30 mouse cellular contexts compared by ENCODE assay signal in genomic region chr2:92657189-92657588, GRCm38 (mm10). TPM values are rescaled to one million over a fixed set of nuclear protein-coding genes. Genes with fewer than 3 reads are reported as not detected.
DNase-seq lines count a peak whose midpoint lies in the region; ATAC-seq and TF ChIP-seq lines count a peak whose summit lies in the region.
"Had no signal": no experiment of that assay in that cellular context is flagged by ENCODE, and none has a peak within 500 bp of the region (broad histone marks: within the 10 kb centered on the region; RNA-seq: fewer than 3 reads in every experiment).

No protein-coding gene starts in this region.

- no peaks in the 10 kb centered on the region for H3K4me1 ChIP-seq in hindbrain, postnatal 0 days (ENCODE audit: insufficient read depth, low read length)
- H3K4me1 ChIP-seq in hindbrain, embryonic 16.5 days (ENCODE audit: control insufficient read depth, insufficient read depth, low read depth, low read length), result no peaks in the 10 kb centered on the region; the same call in 1 of the 2 replicates
- H3K4me1 ChIP-seq: heart, embryonic 13.5 days; hindbrain, embryonic 15.5 days had no signal

- 77% methylated on average over 2 of the region's 2 CpGs for WGBS in hindbrain, postnatal 0 days
- 84% methylated on average over 2 of the region's 2 CpGs for WGBS in hindbrain, embryonic 16.5 days

- no peak overlapping the region for H3K9ac ChIP-seq in hindbrain, postnatal 0 days (replicated peaks; ENCODE audit: low read length)
- no peak overlapping the region for H3K9ac ChIP-seq in hindbrain, embryonic 16.5 days (ENCODE audit: low read depth, low read length)
- H3K9ac ChIP-seq: forebrain, postnatal 0 days; heart, embryonic 13.5 days; hindbrain, embryonic 15.5 days had no signal

- H3K27me3 ChIP-seq in hindbrain, postnatal 0 days (ENCODE audit: insufficient read depth, low read length), result no peaks in the 10 kb centered on the region
- H3K27me3 ChIP-seq in hindbrain, embryonic 16.5 days (replicated peaks; ENCODE audit: control insufficient read depth, insufficient read depth, low read length), result no peaks in the 10 kb centered on the region
- H3K27me3 ChIP-seq: heart, embryonic 13.5 days; hindbrain, embryonic 15.5 days had no signal

- H3K9me3 ChIP-seq in hindbrain, postnatal 0 days (ENCODE audit: low read length), result no peaks in the 10 kb centered on the region
- no peaks in the 10 kb centered on the region for H3K9me3 ChIP-seq in hindbrain, embryonic 16.5 days (ENCODE audit: control insufficient read depth, low read length)
- H3K9me3 ChIP-seq: forebrain, embryonic 10.5 days; heart, embryonic 10.5 days; heart, embryonic 13.5 days; hindbrain, embryonic 15.5 days had no signal

- no peak for TF ChIP-seq CTCF in hindbrain, postnatal 0 days (IDR thresholded peaks at IDR 0.05; ENCODE audit: low read depth)
- TF ChIP-seq CTCF in brain, embryonic 14.5 days (IDR thresholded peaks at IDR 0.05; ENCODE audit: borderline replicate concordance, extremely low read depth, insufficient read depth, insufficient read length), result no peak

- no peak overlapping the region for H3K4me2 ChIP-seq in hindbrain, postnatal 0 days (ENCODE audit: low read depth, low read length)
- H3K4me2 ChIP-seq in hindbrain, embryonic 16.5 days (ENCODE audit: low read length), result no peak overlapping the region
- H3K4me2 ChIP-seq: heart, embryonic 13.5 days; hindbrain, embryonic 15.5 days had no signal

- intact Hi-C loops in left cerebral cortex, postnatal 4 days (cut with DNase I), result no loop called here

- peak; percentile 8 for DNase-seq in hindbrain, postnatal 0 days (ENCODE audit: low spot score)
- DNase-seq in retina, postnatal 1 day, result peak; percentile 48
- no peak for DNase-seq in retina, embryonic 14.5 days (ENCODE audit: low spot score)
- peak; percentile 57 for DNase-seq in R1 (ENCODE audit: low read depth, low spot score)
- DNase-seq in brain, embryonic 14.5 days (ENCODE audit: low read depth), result peak; percentile 37
- no peak for DNase-seq in adrenal gland, adult 18-20 months (ENCODE audit: low spot score in 2 of 2)
- no peak for DNase-seq in left cerebral cortex, postnatal 4 days
- DNase-seq: adrenal gland, postnatal 10 days; B cell, adult 2 months; cerebellum, adult 18-20 months; cerebellum, adult 9-10 months; cerebellum, postnatal 14 days; forebrain, postnatal 0 days; gastrocnemius, postnatal 10 days; gastrocnemius, postnatal 36 days; heart, adult 2 months; heart, postnatal 14 days; heart, postnatal 4 days; kidney, adult 18-20 months had no signal

- 0 out of 2 replicates have a peak, but pooled peaks have one; percentile 27 for ATAC-seq in hindbrain, postnatal 0 days
- no peak for ATAC-seq in hindbrain, embryonic 16.5 days
- ATAC-seq: activated CD4-positive, CD25-positive, alpha-beta regulatory T cell, adult 4 months; forebrain, embryonic 14.5 days; forebrain, postnatal 0 days; inflammation-experienced regulatory T-cells, adult 6 months; intestine, embryonic 16.5 days; Patski had no signal

- no peak for TF ChIP-seq POLR2A in brain, embryonic 14.5 days (IDR thresholded peaks at IDR 0.05; ENCODE audit: borderline replicate concordance, extremely low read depth, insufficient read depth, insufficient read length, poor library complexity, severe bottlenecking)

- no peak overlapping the region for H3K27ac ChIP-seq in hindbrain, postnatal 0 days
- no peak overlapping the region for H3K27ac ChIP-seq in hindbrain, embryonic 16.5 days (ENCODE audit: low read depth, low read length)
- H3K27ac ChIP-seq: heart, adult 2 months; heart, embryonic 10.5 days; heart, embryonic 13.5 days; hindbrain, embryonic 15.5 days had no signal

- no peaks in the 10 kb centered on the region for H3K36me3 ChIP-seq in hindbrain, postnatal 0 days (ENCODE audit: insufficient read depth, low read length)
- H3K36me3 ChIP-seq in hindbrain, embryonic 16.5 days (ENCODE audit: control insufficient read depth, insufficient read depth, low read length), result no peaks in the 10 kb centered on the region
- H3K36me3 ChIP-seq: forebrain, embryonic 10.5 days; heart, embryonic 10.5 days; heart, embryonic 13.5 days; hindbrain, embryonic 15.5 days had no signal

- H3K4me3 ChIP-seq in hindbrain, postnatal 0 days (ENCODE audit: low read length), result no peak overlapping the region
- H3K4me3 ChIP-seq in hindbrain, embryonic 16.5 days (ENCODE audit: low read length), result no peak overlapping the region
- H3K4me3 ChIP-seq: forebrain, embryonic 10.5 days; heart, adult 2 months; heart, embryonic 10.5 days; heart, embryonic 13.5 days; hindbrain, embryonic 15.5 days had no signal

RNA-seq across cellular contexts. Expression of gene Chst1, which starts 57.7 kb away (rescaled TPM):
- 34.9 and 49.2 TPM in 2 replicates for total RNA-seq in hindbrain, postnatal 0 days (2014; rRNA removed)
- 23.2 and 24.4 TPM in 2 replicates for polyA plus RNA-seq in hindbrain, postnatal 0 days (2015; fragmentation: Nextera tagmentation; extraction: Ambion mirVana)
- polyA plus RNA-seq in hindbrain, embryonic 16.5 days (2015; fragmentation: Nextera tagmentation; extraction: Ambion mirVana), result 31.9 and 33.2 TPM in 2 replicates
- polyA plus RNA-seq in brain, embryonic 14.5 days (2012; rRNA removed), result 59.4 and 61.6 TPM in 2 replicates
- total RNA-seq in adrenal gland, adult 18-20 months (2021), result 10 to 100 TPM; 13.2 to 20.4 TPM
- 10 to 100 TPM; 68.4 to 80.7 TPM for total RNA-seq in left cerebral cortex, postnatal 4 days (2021)
- total RNA-seq: granulocyte monocyte progenitor cell, adult 5-6 weeks had no signal
- polyA plus RNA-seq: inflammation-experienced regulatory T-cells, adult 6 months had no signal

Comparison
In these comparisons a context has a peak if more than half of its experiments do, and no peak if none do; other contexts are left out.
1. DNase-seq: peak in hindbrain, postnatal 0 days (single experiment), retina, postnatal 1 day (single experiment), R1 (single experiment) and brain, embryonic 14.5 days (single experiment); none in retina, embryonic 14.5 days (single experiment), adrenal gland, adult 18-20 months (0 of 2) and left cerebral cortex, postnatal 4 days (single experiment).